Mouse (Mus musculus) cerebellum, adult 9-10 months (tissue): Measurements from ENCODE around the gene Shank2.
A peak's percentile ranks its signal among the peaks of the same experiment; 100 is the strongest.

Experiments
- DNase-seq: peaks from one replicate; pipeline ENCODE4 v3.0.0; 2022

Shank2 gene

DNA sequence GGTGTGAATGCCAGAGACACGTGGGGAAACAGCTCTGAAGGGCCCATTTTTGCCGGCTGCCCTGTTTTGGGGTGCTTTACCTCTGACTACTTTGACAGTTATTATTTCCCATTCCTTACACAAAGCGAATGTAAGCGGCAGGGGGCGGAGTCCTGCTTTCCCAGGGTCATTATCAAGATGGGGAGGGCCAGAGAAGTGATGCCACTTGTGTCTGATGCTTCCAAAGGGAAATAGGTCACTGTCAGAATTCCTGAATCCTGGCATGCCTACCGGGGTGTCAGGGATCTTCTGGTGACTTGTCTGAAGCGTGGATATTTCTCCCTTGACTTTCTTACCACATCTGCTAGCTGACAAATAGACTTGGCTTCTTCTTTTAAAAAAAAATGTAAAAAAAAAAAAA lies 173.3 kb downstream of the Shank2 start:
- DNase-seq: no peak

GRCm38 (mm10) chr7:144175481-144176233 lies 173.9 kb downstream of the Shank2 start:
- peak; percentile 38 for DNase-seq

GRCm38 (mm10) chr7:144176234-144176730 lies 174.6 kb downstream of the Shank2 start:
- DNase-seq: no peak

- DNase-seq: no peak
Observed at GRCm38 (mm10) chr7:144179436-144179835, 177.7 kb downstream of the Shank2 start.

DNA sequence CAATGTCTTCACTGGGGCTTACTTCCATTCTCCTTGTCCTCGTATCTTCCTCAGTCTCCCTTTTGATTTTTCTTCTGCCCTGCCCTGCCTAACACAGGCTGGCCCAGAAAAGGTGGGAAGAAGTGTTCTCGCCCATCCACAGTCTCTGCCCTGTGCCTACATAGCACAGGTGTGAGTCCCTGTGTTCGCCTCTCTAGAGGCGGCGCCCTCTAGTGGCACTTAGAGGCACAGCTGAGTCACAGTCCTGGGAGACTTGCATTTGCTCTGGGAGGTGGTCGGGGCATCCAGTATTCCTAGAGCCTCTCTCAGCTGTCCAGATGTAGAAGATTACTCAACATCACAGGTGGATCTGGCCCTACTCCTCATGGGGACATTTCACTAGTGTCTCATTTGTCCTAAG lies 179.2 kb downstream of the Shank2 start:
- DNase-seq: peak; percentile 33

GRCm38 (mm10) chr7:144187869-144188430 lies 186.2 kb downstream of the Shank2 start:
- no peak for DNase-seq

GRCm38 (mm10) chr7:144189446-144189845 lies 187.7 kb downstream of the Shank2 start:
- DNase-seq: no peak

DNA sequence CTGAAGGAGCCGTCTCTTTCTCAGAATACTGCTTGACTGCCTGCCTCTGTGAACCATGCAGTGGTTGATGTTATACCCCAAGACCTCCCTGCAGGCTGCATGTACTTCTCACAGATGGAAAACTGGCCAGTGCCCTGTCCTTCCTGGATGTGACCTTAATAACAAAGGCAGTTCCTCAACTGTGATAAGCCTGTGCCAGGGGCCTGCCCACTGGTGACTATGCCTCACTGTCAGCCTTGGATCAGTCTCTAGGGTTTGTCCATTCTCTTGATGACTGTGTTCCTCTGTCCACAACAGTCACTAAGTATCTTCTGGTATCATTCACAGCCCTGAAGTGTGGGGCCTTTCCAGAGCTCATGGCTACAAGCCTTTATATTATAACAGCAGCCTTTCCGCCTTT lies 196.8 kb downstream of the Shank2 start:
- DNase-seq: no peak

DNA sequence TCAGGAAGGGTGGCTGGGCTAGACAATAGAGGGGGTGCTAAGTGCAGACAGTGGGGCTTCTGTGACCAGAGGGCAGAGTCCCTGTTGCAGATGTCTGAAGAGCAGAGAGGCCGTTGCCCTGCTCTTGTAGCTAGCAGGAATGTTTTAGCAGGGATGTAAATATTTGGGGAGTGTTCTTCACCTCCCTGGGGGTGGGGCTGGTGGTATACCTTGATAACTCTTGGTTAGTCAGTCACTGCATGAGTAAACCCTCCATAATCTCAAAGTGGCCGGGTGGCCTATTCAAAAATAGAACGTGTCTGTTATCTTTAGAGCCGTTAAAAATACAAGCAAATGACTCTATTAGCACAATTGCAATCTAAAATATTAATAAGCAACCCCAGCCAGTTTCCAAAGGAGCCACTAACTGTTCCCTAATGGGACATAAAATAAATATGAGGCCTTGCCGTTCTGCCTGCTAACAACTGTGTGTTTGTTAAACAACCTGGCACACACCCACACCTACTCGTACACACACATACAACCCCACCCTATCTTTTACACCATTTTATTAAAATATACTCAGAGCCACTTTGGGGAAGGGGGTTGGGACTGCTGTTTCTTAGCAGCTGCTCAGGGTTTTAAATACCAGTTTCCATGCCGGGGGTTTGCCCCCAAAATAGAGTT lies 200.4 kb downstream of the Shank2 start:
- DNase-seq: no peak

- DNase-seq: no peak
Observed at GRCm38 (mm10) chr7:144204290-144204689, 202.6 kb downstream of the Shank2 start.

GRCm38 (mm10) chr7:144205161-144205560 lies 203.4 kb downstream of the Shank2 start:
- DNase-seq: no peak

GRCm38 (mm10) chr7:144205837-144206236 lies 204.1 kb downstream of the Shank2 start:
- DNase-seq: no peak

DNA sequence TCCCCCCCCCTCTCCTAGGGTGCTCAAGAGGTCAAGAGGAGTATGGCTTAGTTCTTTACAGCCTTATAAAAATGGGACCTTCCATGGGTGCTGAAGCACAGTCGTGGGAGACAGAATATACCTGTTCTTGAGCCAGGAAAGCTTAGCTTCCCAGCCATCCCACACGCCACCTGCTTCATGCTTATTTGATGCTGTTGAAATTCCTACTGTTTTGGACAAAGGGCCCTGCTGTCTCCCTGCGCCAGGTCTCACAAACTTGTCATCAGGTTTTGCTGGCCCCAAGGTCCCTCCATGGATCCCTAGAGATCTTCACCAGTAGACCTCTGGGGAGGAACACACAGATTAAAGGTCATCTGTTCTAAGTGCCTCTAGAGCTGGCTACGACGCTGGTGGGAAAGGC lies 204.5 kb downstream of the Shank2 start:
- DNase-seq: no peak

DNA sequence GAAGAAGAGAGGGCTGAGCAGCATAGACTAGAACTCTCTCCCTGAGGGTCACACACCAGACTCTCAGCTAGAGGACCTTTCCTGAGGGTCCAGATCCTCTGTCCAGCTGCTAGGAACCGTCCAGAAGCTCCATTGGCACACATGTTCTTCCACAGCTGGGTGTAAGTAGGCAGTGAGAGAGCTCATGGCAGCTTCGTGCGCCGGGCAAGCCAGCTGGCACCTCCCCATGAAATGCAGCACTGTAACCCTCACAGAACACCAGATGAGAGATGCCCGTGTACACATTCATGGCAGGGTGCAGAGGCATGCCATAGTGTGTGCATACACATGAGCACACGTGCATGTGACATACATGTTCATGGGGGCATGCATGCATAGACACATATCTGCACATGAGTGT lies 205.4 kb downstream of the Shank2 start:
- DNase-seq: no peak

DNA sequence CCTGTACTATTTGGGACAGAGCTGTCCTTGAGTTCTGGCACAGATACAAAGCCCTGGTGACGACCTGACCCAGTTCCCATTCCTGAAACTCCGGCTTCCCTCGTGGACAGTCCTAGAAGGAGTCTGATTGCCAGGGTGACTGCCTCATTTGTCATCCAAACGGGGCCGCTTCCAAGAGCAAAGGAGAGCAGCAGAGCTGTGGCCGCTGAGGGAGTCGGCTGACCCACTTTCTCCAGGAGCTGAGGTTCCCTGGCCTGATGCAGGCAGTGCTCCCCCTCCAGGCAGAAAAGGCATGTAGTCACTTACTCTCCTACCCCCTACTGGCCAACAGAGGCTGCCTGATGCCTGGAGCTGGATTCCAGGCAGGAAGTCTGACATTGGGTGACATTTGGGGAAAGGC lies 206.1 kb downstream of the Shank2 start:
- DNase-seq: peak; percentile 69

- DNase-seq: no peak
Observed at GRCm38 (mm10) chr7:144208628-144209027, 206.9 kb downstream of the Shank2 start.

- DNase-seq: no peak
Observed at GRCm38 (mm10) chr7:144210526-144210925, 208.8 kb downstream of the Shank2 start.

DNA sequence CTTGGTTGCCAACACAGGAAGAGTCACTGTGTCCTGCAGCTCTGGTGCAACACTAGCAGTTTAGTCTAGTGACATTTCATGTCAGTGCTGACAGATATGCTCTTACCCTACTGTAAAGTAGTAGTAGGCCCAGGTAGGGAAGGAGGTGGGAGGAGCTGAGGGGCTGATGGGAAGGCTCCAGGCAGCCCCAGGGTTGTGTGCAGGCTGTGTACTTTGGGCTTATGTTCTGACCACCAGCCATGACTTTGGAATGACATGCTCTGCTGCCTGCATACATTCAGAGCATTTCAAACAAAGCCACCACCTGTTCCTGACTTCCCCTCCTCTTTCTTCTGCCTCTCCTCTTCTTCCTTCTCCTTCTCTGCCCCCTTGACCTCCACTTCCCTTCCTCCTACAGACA lies 211.0 kb downstream of the Shank2 start:
- DNase-seq: no peak

DNA sequence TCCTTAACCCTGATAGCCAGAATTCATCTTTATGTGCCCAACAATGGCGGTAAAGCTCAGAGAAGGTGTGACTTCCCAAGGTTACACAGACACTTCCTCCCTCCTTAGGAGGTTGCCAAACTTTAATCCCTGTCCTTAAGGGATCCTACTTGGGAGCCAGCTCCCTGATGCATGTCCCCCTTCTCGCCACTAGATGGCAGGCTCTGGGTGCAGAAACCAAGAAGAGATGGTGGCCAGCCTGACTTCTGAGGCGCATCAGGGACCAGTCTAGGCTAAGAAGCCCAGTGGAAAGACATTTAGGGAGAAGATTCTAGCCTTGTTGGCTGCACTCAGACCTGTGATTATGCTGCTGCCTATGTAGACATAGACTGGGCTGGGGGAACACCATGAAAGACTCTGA lies 215.5 kb downstream of the Shank2 start:
- peak; percentile 76 for DNase-seq

- no peak for DNase-seq
Observed at GRCm38 (mm10) chr7:144228683-144229082, 227.0 kb downstream of the Shank2 start.

DNA sequence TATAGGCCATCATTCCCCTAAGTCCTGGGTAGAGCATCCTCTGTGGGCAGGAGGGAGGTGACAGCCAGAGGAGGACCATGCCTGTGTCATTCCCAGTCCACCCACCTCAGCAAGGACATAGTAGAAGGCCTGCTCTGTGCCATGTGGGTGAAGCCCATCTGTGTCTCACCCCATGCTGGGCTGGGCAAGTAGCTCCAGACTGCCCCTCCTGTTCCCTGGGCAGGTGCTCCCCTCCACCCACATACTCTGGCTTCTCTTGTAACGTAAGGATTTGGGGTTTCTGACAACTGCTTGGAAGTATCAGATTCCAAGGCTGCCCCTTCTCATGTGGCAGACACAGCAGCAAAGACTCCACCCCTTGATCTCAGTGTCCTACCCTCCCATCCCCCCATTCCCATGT lies 227.7 kb downstream of the Shank2 start:
- DNase-seq: no peak

DNA sequence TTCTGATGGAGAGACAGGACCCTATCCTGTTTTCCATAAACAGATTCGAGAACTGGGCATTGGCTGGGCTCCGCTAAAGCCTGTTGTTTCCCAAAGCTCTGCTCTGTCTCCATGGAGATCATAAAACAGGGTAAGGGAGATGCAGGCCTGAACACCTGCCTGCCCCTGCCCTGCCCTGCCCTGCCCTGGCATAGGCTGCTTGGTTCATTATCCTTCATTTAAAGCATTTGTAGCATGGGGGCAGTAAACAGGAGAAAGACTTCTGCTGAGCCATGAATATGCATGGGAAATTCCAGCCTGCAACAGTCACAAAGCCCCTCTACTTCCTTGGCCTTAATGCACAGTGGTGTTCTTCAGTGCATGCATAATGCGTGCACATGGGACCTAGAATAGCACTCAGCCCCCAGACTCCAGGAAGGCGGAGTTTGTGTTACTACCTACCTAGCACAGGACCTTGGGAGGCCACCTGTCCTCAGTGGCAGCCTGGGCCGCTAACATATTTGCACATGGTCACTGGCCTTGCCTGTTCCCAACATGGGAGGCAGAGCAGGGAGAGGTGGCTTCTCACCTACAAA lies 230.5 kb downstream of the Shank2 start:
- DNase-seq: no peak

DNA sequence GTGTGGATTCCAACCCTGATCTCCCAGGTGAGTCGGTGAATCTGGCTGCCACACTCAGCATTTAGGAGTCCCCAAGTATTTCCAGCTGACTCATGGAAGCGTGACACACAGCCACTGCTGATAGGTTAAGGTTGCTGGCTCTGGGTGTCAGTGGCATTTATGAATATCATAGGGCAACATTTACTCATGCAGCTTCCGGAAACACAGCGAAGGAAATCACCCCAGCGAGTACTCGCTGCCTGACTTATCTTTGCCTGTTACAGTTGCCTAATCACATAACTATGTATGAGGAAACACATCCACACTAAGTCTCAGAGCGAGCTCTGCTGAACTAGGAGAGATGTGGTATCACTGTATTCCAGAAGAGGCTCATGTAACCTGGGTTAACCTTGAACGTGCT lies 231.8 kb downstream of the Shank2 start:
- no peak for DNase-seq

- no peak for DNase-seq
Observed at GRCm38 (mm10) chr7:144234783-144235182, 233.1 kb downstream of the Shank2 start.
